Mouse (Mus musculus): ENCODE measurements at regions not wholly inside any gene's neighbourhood (a gene's known extent, or its start where the extent isn't known, plus 50 kb on each side); places are given as distances from the start of the nearest gene placed in this dataset.

- no peak for TF ChIP-seq CTCF (IDR thresholded peaks at IDR 0.05; ENCODE audit: low read depth, low read length)
- no peak for TF ChIP-seq POLR2A (IDR thresholded peaks at IDR 0.05; ENCODE audit: borderline replicate concordance, low read depth, low read length)
These were observed 310.9 kb upstream of the Klf6 start for GRCm38 (mm10) chr13:5550354-5550753.

All from bone marrow macrophage, adult 2 months (primary cell).